In the genomic region with DNA sequence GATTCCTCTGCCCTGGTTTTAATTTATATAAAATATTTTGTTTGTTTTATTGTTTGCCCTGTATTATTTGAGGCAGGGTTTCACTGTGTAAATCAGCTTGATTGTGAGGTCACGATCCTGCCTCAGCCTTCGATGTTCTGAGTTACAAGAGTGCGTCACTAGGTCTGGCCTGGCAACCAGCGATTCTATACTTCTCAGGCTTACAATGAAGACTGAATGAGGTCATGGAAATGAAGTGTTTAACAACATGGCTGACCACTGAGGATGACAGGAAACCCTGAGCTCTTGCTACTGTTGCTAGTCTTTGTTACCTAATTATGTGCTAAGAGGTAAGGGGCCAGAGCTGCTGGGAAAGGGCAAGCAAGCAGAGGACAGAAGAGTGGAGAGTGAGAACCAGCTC, we compare ENCODE assay signal across 12 mouse cellular contexts. TPM values are rescaled to one million over a fixed set of nuclear protein-coding genes. Genes with fewer than 3 reads are reported as not detected.
DNase-seq lines count a peak whose midpoint lies in the region; ATAC-seq and TF ChIP-seq lines count a peak whose summit lies in the region.
"Had no signal": no experiment of that assay in that cellular context is flagged by ENCODE, and none has a peak within 500 bp of the region (broad histone marks: within the 10 kb centered on the region; RNA-seq: fewer than 3 reads in every experiment).

A gene (plus strand): TSS at position 197 of the 400 bp plus-strand sequence.

- intact Hi-C loops in heart, postnatal 10 days (cut with DNase I), result no loop called here
- intact Hi-C loops in heart, postnatal 14 days (cut with DNase I), result no loop called here

- no peak for DNase-seq in heart, postnatal 10 days
- no peak for DNase-seq in heart, postnatal 14 days
- no peak for DNase-seq in CH12.LX (ENCODE audit: extremely low read depth)
- no peak for DNase-seq in kidney, postnatal 10 days
- no peak for DNase-seq in cerebellum, adult 18-20 months
- DNase-seq: kidney, postnatal 36 days; liver, embryonic 13.5 days; thymus, postnatal 36 days had no signal

- 88% methylated on average over 4 of the region's 4 CpGs for WGBS in embryonic facial prominence, embryonic 15.5 days
- WGBS in limb, embryonic 15.5 days, result 86% methylated on average over 4 of the region's 4 CpGs

- H3K4me2 ChIP-seq in CH12.LX (ENCODE audit: insufficient read depth, low read depth, poor library complexity, severe bottlenecking), result no peak within 1 kb of the TSS
- no peak within 1 kb of the TSS for H3K4me2 ChIP-seq in embryonic facial prominence, embryonic 15.5 days (replicated peaks)
- no peak within 1 kb of the TSS for H3K4me2 ChIP-seq in limb, embryonic 15.5 days
- H3K4me2 ChIP-seq: liver, embryonic 13.5 days had no signal

- H3K9ac ChIP-seq in CH12.LX (ENCODE audit: insufficient read depth, low read depth), result no peak within 1 kb of the TSS
- H3K9ac ChIP-seq in embryonic facial prominence, embryonic 15.5 days, result no peak within 1 kb of the TSS
- no peak within 1 kb of the TSS for H3K9ac ChIP-seq in limb, embryonic 15.5 days
- H3K9ac ChIP-seq: liver, embryonic 13.5 days had no signal

- no peak for TF ChIP-seq EP300 in CH12.LX (IDR thresholded peaks at IDR 0.05; ENCODE audit: low read length)

- H3K27me3 ChIP-seq in CH12.LX (replicated peaks), result no peaks in the 10 kb centered on the region
- H3K27me3 ChIP-seq in embryonic facial prominence, embryonic 15.5 days, result no peaks in the 10 kb centered on the region
- H3K27me3 ChIP-seq in limb, embryonic 15.5 days, result no peaks in the 10 kb centered on the region
- H3K27me3 ChIP-seq: liver, embryonic 13.5 days had no signal

- H3K79me2 ChIP-seq in CH12.LX (replicated peaks; ENCODE audit: control insufficient read depth, extremely low read depth, insufficient read depth, poor library complexity, severe bottlenecking), result no peaks in the 10 kb centered on the region

- H3K4me1 ChIP-seq in CH12.LX (ENCODE audit: control insufficient read depth in 1 of 2, insufficient read depth in 2 of 2), result peaks cover 7 to 43% of the 10 kb centered on the region in 2 experiments; a peak in 3 of 4 replicates
- H3K4me1 ChIP-seq in embryonic facial prominence, embryonic 15.5 days, result no peaks in the 10 kb centered on the region
- H3K4me1 ChIP-seq in limb, embryonic 15.5 days, result no peaks in the 10 kb centered on the region
- H3K4me1 ChIP-seq: hindbrain, embryonic 10.5 days had no signal

- no peak for TF ChIP-seq POLR2A in CH12.LX (IDR thresholded peaks at IDR 0.05; ENCODE audit: low read depth, low read length)

- no peak for TF ChIP-seq RAD21 in CH12.LX (IDR thresholded peaks at IDR 0.05; ENCODE audit: low read depth, low read length)

- dilution Hi-C loops in CH12.LX (cut with MboI; ENCODE audit: extremely low pct_ligation_motif_present, extremely low pct_unique_long_range_greater_than_20kb, low sequenced_read_pairs), result no loop called here

- no peak within 1 kb of the TSS for H3K27ac ChIP-seq in CH12.LX (ENCODE audit: insufficient read depth, low read depth)
- no peak within 1 kb of the TSS for H3K27ac ChIP-seq in embryonic facial prominence, embryonic 15.5 days (replicated peaks)
- no peak within 1 kb of the TSS for H3K27ac ChIP-seq in limb, embryonic 15.5 days
- H3K27ac ChIP-seq: hindbrain, embryonic 10.5 days; liver, embryonic 13.5 days had no signal

- no peak for ATAC-seq in embryonic facial prominence, embryonic 15.5 days (ENCODE audit: insufficient number of reproducible peaks, low FRiP score, low TSS enrichment, low read depth)
- no peak for ATAC-seq in limb, embryonic 15.5 days (ENCODE audit: insufficient number of reproducible peaks, low FRiP score, low TSS enrichment, low read depth)
- ATAC-seq: midbrain, embryonic 16.5 days had no signal

- H3K36me3 ChIP-seq in CH12.LX (replicated peaks in 1 of 2; ENCODE audit: control insufficient read depth in 1 of 2, insufficient read depth in 1 of 2, low read length in 1 of 2), result no peaks in the 10 kb centered on the region
- no peaks in the 10 kb centered on the region for H3K36me3 ChIP-seq in embryonic facial prominence, embryonic 15.5 days
- no peaks in the 10 kb centered on the region for H3K36me3 ChIP-seq in limb, embryonic 15.5 days
- H3K36me3 ChIP-seq: hindbrain, embryonic 10.5 days; liver, embryonic 13.5 days had no signal

- no peak for TF ChIP-seq CTCF in CH12.LX (conservative IDR thresholded peaks at IDR 0.05 in 1 of 2, IDR thresholded peaks at IDR 0.05 in 1 of 2; ENCODE audit: low read depth in 2 of 2, low read length in 2 of 2)

- H3K4me3 ChIP-seq in CH12.LX (replicated peaks in 1 of 3; ENCODE audit: low read depth in 2 of 3, low read length in 2 of 3, poor library complexity in 1 of 3), result no peak within 1 kb of the TSS
- no peak within 1 kb of the TSS for H3K4me3 ChIP-seq in embryonic facial prominence, embryonic 15.5 days (replicated peaks)
- H3K4me3 ChIP-seq in limb, embryonic 15.5 days, result no peak within 1 kb of the TSS
- H3K4me3 ChIP-seq: hindbrain, embryonic 10.5 days; liver, embryonic 13.5 days had no signal

- H3K9me3 ChIP-seq in CH12.LX (replicated peaks; ENCODE audit: low read length), result peaks cover 3% of the 10 kb centered on the region
- H3K9me3 ChIP-seq in embryonic facial prominence, embryonic 15.5 days (replicated peaks), result no peaks in the 10 kb centered on the region
- no peaks in the 10 kb centered on the region for H3K9me3 ChIP-seq in limb, embryonic 15.5 days
- H3K9me3 ChIP-seq: hindbrain, embryonic 10.5 days; liver, embryonic 13.5 days had no signal

- in situ Hi-C loops in CH12.LX (cut with MboI; ENCODE audit: low pct_ligation_motif_present, low pct_unique_long_range_greater_than_20kb, low sequenced_read_pairs), result no loop called here

TF ChIP-seq in CH12.LX, 34 proteins besides CTCF, POLR2A, EP300 and RAD21:
- no peak for TF ChIP-seq ZNF384 (IDR thresholded peaks at IDR 0.05; ENCODE audit: low read depth, low read length)
- no peak for TF ChIP-seq MYC (IDR thresholded peaks at IDR 0.05; ENCODE audit: low read depth, low read length)
- no peak for TF ChIP-seq ETS1 (conservative IDR thresholded peaks at IDR 0.05; ENCODE audit: low read depth, low read length)
- TF ChIP-seq JUND (conservative IDR thresholded peaks at IDR 0.05; ENCODE audit: low read depth, low read length), result no peak
- TF ChIP-seq IRF4 (IDR thresholded peaks at IDR 0.05; ENCODE audit: low read depth, low read length), result no peak
- TF ChIP-seq RCOR1 (conservative IDR thresholded peaks at IDR 0.05; ENCODE audit: low read depth, low read length), result no peak
- no peak for TF ChIP-seq SIN3A (IDR thresholded peaks at IDR 0.05; ENCODE audit: low read length)
- TF ChIP-seq NELFE (IDR thresholded peaks at IDR 0.05; ENCODE audit: low read depth, low read length), result no peak
- no peak for TF ChIP-seq PAX5 (IDR thresholded peaks at IDR 0.05; ENCODE audit: low read length)
- no peak for TF ChIP-seq GABPA (IDR thresholded peaks at IDR 0.05; ENCODE audit: insufficient replicate concordance, low read depth, low read length)
- TF ChIP-seq MAFK (IDR thresholded peaks at IDR 0.05; ENCODE audit: insufficient replicate concordance, low read length), result no peak
- no peak for TF ChIP-seq MAX (IDR thresholded peaks at IDR 0.05; ENCODE audit: low read length)
TF ChIP-seq in CH12.LX: peak in this region for 0.

RNA-seq across cellular contexts. Expression of the gene that starts here (rescaled TPM):
- 10 to 100 TPM; 11.1 to 12.9 TPM for total RNA-seq in heart, postnatal 10 days (2021)
- 1 to 10 TPM; 6.9 to 7.2 TPM for total RNA-seq in heart, postnatal 14 days (2021)
- total RNA-seq in CH12.LX (2012; rRNA removed) (2.4 and 2.8 TPM in 2 replicates), CH12.LX (2014; rRNA removed) (11.2 and 14.2 TPM in 2 replicates)
- 13.9 and 16.1 TPM in 2 replicates for polyA plus RNA-seq in CH12.LX (2012; ENCODE audit: insufficient read length, low read depth)
- polyA plus RNA-seq in embryonic facial prominence, embryonic 15.5 days (2015; fragmentation: Nextera tagmentation; extraction: Ambion mirVana), result 18.6 and 19.2 TPM in 2 replicates
- polyA plus RNA-seq in limb, embryonic 15.5 days (2015; fragmentation: Nextera tagmentation; extraction: Ambion mirVana), result 17.2 and 20.4 TPM in 2 replicates
